Mouse (Mus musculus): ENCODE measurements around the gene Gm10188.

Gm10188 gene

GRCm38 (mm10) chr1:132222166-132222565 is 7.4 kb downstream of the Gm10188 start:
- DNase-seq = no peak

- DNase-seq = no peak
Observed at GRCm38 (mm10) chr1:132221627-132222026, 7.9 kb downstream of the Gm10188 start.

- DNase-seq = no peak
Observed at GRCm38 (mm10) chr1:132216276-132216675, 13.3 kb downstream of the Gm10188 start.

GRCm38 (mm10) chr1:132213076-132213475 is 16.5 kb downstream of the Gm10188 start:
- DNase-seq = no peak

GRCm38 (mm10) chr1:132212218-132212617 is 17.3 kb downstream of the Gm10188 start:
- peak; percentile 90 for DNase-seq

- DNase-seq = no peak
Observed at GRCm38 (mm10) chr1:132211672-132212071, 17.9 kb downstream of the Gm10188 start.

- no peak for DNase-seq
Observed at GRCm38 (mm10) chr1:132210922-132211321, 18.6 kb downstream of the Gm10188 start.

- DNase-seq = no peak
Observed at GRCm38 (mm10) chr1:132209400-132209799, 20.2 kb downstream of the Gm10188 start.

- peak; percentile 59 for DNase-seq
Observed at GRCm38 (mm10) chr1:132208154-132208553, 21.4 kb downstream of the Gm10188 start.

- DNase-seq = no peak
Observed at GRCm38 (mm10) chr1:132206828-132207227, 22.7 kb downstream of the Gm10188 start.

GRCm38 (mm10) chr1:132205958-132206357 is 23.6 kb downstream of the Gm10188 start:
- DNase-seq = no peak

- DNase-seq = no peak
Observed at GRCm38 (mm10) chr1:132202771-132203170, 26.8 kb downstream of the Gm10188 start.

- no peak for DNase-seq
Observed at GRCm38 (mm10) chr1:132201936-132202335, 27.6 kb downstream of the Gm10188 start.

- no peak for DNase-seq
Observed at GRCm38 (mm10) chr1:132201511-132201860, 28.1 kb downstream of the Gm10188 start.

- peak; percentile 77 for DNase-seq
Observed at GRCm38 (mm10) chr1:132200562-132201510, 28.7 kb downstream of the Gm10188 start.

GRCm38 (mm10) chr1:132199934-132200333 is 29.6 kb downstream of the Gm10188 start:
- DNase-seq = peak; percentile 52

GRCm38 (mm10) chr1:132199244-132199643 is 30.3 kb downstream of the Gm10188 start:
- DNase-seq = no peak

GRCm38 (mm10) chr1:132198401-132199071 is 31.0 kb downstream of the Gm10188 start:
- DNase-seq = no peak

GRCm38 (mm10) chr1:132197666-132198065 is 31.9 kb downstream of the Gm10188 start:
- DNase-seq = no peak

- no peak for DNase-seq
Observed at GRCm38 (mm10) chr1:132196337-132196736, 33.2 kb downstream of the Gm10188 start.

- no peak for DNase-seq
Observed at GRCm38 (mm10) chr1:132195681-132196080, 33.9 kb downstream of the Gm10188 start.

- DNase-seq = no peak
Observed at GRCm38 (mm10) chr1:132195100-132195499, 34.5 kb downstream of the Gm10188 start.

- DNase-seq = no peak
Observed at GRCm38 (mm10) chr1:132194624-132195023, 34.9 kb downstream of the Gm10188 start.

GRCm38 (mm10) chr1:132193806-132194205 is 35.8 kb downstream of the Gm10188 start:
- DNase-seq = no peak
